Mouse (Mus musculus) testis, adult 2 months (tissue): ENCODE data around the gene C1qtnf5.

ENCODE experiments used
- CTCF ChIP-seq: fragments of 200-500 bp; IDR thresholded peaks from 2 replicates; pipeline ENCODE4 v1.5.1; 2012; ENCODE audit warnings: low read depth, mild to moderate bottlenecking, inconsistent platforms, low read length, moderate library complexity; ENCODE audit not compliant: control insufficient read depth, insufficient read depth, insufficient replicate concordance
- POLR2A ChIP-seq: fragments of 200-500 bp; IDR thresholded peaks from 2 replicates; pipeline ENCODE4 v1.6.1; 2012; ENCODE audit warnings: low read depth, mild to moderate bottlenecking, inconsistent platforms, low read length, moderate library complexity; ENCODE audit not compliant: control insufficient read depth

- TF ChIP-seq POLR2A (no peak), CTCF (no peak)
Measured at GRCm38 (mm10) chr9:44106182-44106581, 863 bp upstream of the C1qtnf5 start.
